Mouse (Mus musculus): ENCODE results near the gene Gprc5c. TPM values are rescaled to one million over a fixed set of nuclear protein-coding genes. Genes with fewer than 3 reads are reported as not detected.

Gene Gprc5c
- polyA plus RNA-seq, 1 experiment from 2014 or later = 4.4 TPM

GRCm38 (mm10) chr11:114869787-114870186 lies 18.8 kb downstream of the Gprc5c start:
- ATAC-seq (no peak), DNase-seq (ENCODE audit: low spot score) (no peak)
- Histone ChIP-seq H3K27ac (ENCODE audit: low read depth, low read length) (no peak overlapping the region), H3K27me3 (replicated peaks; ENCODE audit: control insufficient read depth, insufficient read depth, low read length) (no peaks in the 10 kb centered on the region), H3K4me3 (ENCODE audit: low read depth, low read length) (no peak overlapping the region), H3K9ac (ENCODE audit: low read length) (no peak overlapping the region), H3K4me1 (ENCODE audit: control insufficient read depth, insufficient read depth, low read length) (peaks cover 4% of the 10 kb centered on the region; the same call in 1 of the 2 replicates), H3K36me3 (ENCODE audit: control insufficient read depth, insufficient read depth, low read length) (no peaks in the 10 kb centered on the region), H3K4me2 (ENCODE audit: low read length) (no peak overlapping the region), H3K9me3 (replicated peaks; ENCODE audit: control insufficient read depth, low read length) (no peaks in the 10 kb centered on the region)
- 84% methylated on average over 1 of the region's 1 CpGs for WGBS

- Histone ChIP-seq H3K9me3 (replicated peaks; ENCODE audit: control insufficient read depth, low read length) (no peaks in the 10 kb centered on the region), H3K27ac (ENCODE audit: low read depth, low read length) (no peak overlapping the region), H3K4me2 (ENCODE audit: low read length) (no peak overlapping the region), H3K4me1 (ENCODE audit: control insufficient read depth, insufficient read depth, low read length) (peaks cover 4% of the 10 kb centered on the region; the same call in 1 of the 2 replicates), H3K9ac (ENCODE audit: low read length) (no peak overlapping the region), H3K36me3 (ENCODE audit: control insufficient read depth, insufficient read depth, low read length) (no peaks in the 10 kb centered on the region), H3K27me3 (replicated peaks; ENCODE audit: control insufficient read depth, insufficient read depth, low read length) (no peaks in the 10 kb centered on the region), H3K4me3 (ENCODE audit: low read depth, low read length) (no peak overlapping the region)
- DNase-seq (ENCODE audit: low spot score) (no peak), ATAC-seq (no peak)
- 83% methylated on average over 2 of the region's 2 CpGs for WGBS
Observed at GRCm38 (mm10) chr11:114871540-114871939, 20.6 kb downstream of the Gprc5c start.

- no peak overlapping the region for H3K4me2 ChIP-seq (ENCODE audit: low read length)
- no peaks in the 10 kb centered on the region for H3K9me3 ChIP-seq (replicated peaks; ENCODE audit: control insufficient read depth, low read length)
- H3K9ac ChIP-seq (ENCODE audit: low read length) = no peak overlapping the region
- H3K27me3 ChIP-seq (replicated peaks; ENCODE audit: control insufficient read depth, insufficient read depth, low read length) = no peaks in the 10 kb centered on the region
- H3K27ac ChIP-seq (ENCODE audit: low read depth, low read length) = no peak overlapping the region
- DNase-seq (ENCODE audit: low spot score) = no peak
- ATAC-seq = no peak
- 23% methylated on average over 6 of the region's 6 CpGs for WGBS
- H3K4me1 ChIP-seq (ENCODE audit: control insufficient read depth, insufficient read depth, low read length) = peaks cover 4% of the 10 kb centered on the region; the same call in 1 of the 2 replicates
- H3K36me3 ChIP-seq (ENCODE audit: control insufficient read depth, insufficient read depth, low read length) = no peaks in the 10 kb centered on the region
- H3K4me3 ChIP-seq (ENCODE audit: low read depth, low read length) = no peak overlapping the region
Observed at GRCm38 (mm10) chr11:114873022-114873817, 22.3 kb downstream of the Gprc5c start.

GRCm38 (mm10) chr11:114874226-114875145 lies 23.5 kb downstream of the Gprc5c start:
- Histone ChIP-seq H3K27ac (ENCODE audit: low read depth, low read length) (no peak overlapping the region), H3K4me1 (ENCODE audit: control insufficient read depth, insufficient read depth, low read length) (peaks cover 4% of the 10 kb centered on the region; the same call in 1 of the 2 replicates), H3K36me3 (ENCODE audit: control insufficient read depth, insufficient read depth, low read length) (no peaks in the 10 kb centered on the region), H3K4me3 (ENCODE audit: low read depth, low read length) (no peak overlapping the region), H3K4me2 (ENCODE audit: low read length) (no peak overlapping the region), H3K27me3 (replicated peaks; ENCODE audit: control insufficient read depth, insufficient read depth, low read length) (no peaks in the 10 kb centered on the region), H3K9me3 (replicated peaks; ENCODE audit: control insufficient read depth, low read length) (no peaks in the 10 kb centered on the region), H3K9ac (ENCODE audit: low read length) (no peak overlapping the region)
- no peak for ATAC-seq
- no peak for DNase-seq (ENCODE audit: low spot score)
- 61% methylated on average over 9 of the region's 9 CpGs for WGBS

- Histone ChIP-seq H3K4me3 (ENCODE audit: low read depth, low read length) (no peak overlapping the region), H3K27me3 (replicated peaks; ENCODE audit: control insufficient read depth, insufficient read depth, low read length) (no peaks in the 10 kb centered on the region), H3K9me3 (replicated peaks; ENCODE audit: control insufficient read depth, low read length) (no peaks in the 10 kb centered on the region), H3K36me3 (ENCODE audit: control insufficient read depth, insufficient read depth, low read length) (no peaks in the 10 kb centered on the region), H3K9ac (ENCODE audit: low read length) (no peak overlapping the region), H3K27ac (ENCODE audit: low read depth, low read length) (no peak overlapping the region), H3K4me1 (ENCODE audit: control insufficient read depth, insufficient read depth, low read length) (peaks cover 4% of the 10 kb centered on the region; the same call in 1 of the 2 replicates), H3K4me2 (ENCODE audit: low read length) (no peak overlapping the region)
- ATAC-seq = no peak
- DNase-seq (ENCODE audit: low spot score) = no peak
- WGBS = 24% methylated on average over 9 of the region's 9 CpGs
Observed at GRCm38 (mm10) chr11:114875301-114875801, 24.4 kb downstream of the Gprc5c start.

GRCm38 (mm10) chr11:114876176-114876575 lies 25.2 kb downstream of the Gprc5c start:
- Histone ChIP-seq H3K36me3 (ENCODE audit: control insufficient read depth, insufficient read depth, low read length) (no peaks in the 10 kb centered on the region), H3K4me2 (ENCODE audit: low read length) (no peak overlapping the region), H3K4me3 (ENCODE audit: low read depth, low read length) (no peak overlapping the region), H3K9me3 (replicated peaks; ENCODE audit: control insufficient read depth, low read length) (no peaks in the 10 kb centered on the region), H3K27me3 (replicated peaks; ENCODE audit: control insufficient read depth, insufficient read depth, low read length) (no peaks in the 10 kb centered on the region), H3K9ac (ENCODE audit: low read length) (no peak overlapping the region), H3K27ac (ENCODE audit: low read depth, low read length) (no peak overlapping the region), H3K4me1 (ENCODE audit: control insufficient read depth, insufficient read depth, low read length) (peaks cover 4% of the 10 kb centered on the region; the same call in 1 of the 2 replicates)
- no peak for ATAC-seq
- WGBS = 59% methylated on average over 7 of the region's 7 CpGs
- DNase-seq (ENCODE audit: low spot score) = no peak

- H3K4me3 ChIP-seq (ENCODE audit: low read depth, low read length) = no peak overlapping the region
- no peak overlapping the region for H3K4me2 ChIP-seq (ENCODE audit: low read length)
- H3K9me3 ChIP-seq (replicated peaks; ENCODE audit: control insufficient read depth, low read length) = no peaks in the 10 kb centered on the region
- ATAC-seq (no peak), DNase-seq (ENCODE audit: low spot score) (no peak)
- no peak overlapping the region for H3K9ac ChIP-seq (ENCODE audit: low read length)
- peaks cover 4% of the 10 kb centered on the region; the same call in 1 of the 2 replicates for H3K4me1 ChIP-seq (ENCODE audit: control insufficient read depth, insufficient read depth, low read length)
- no peak overlapping the region for H3K27ac ChIP-seq (ENCODE audit: low read depth, low read length)
- 14% methylated on average over 2 of the region's 2 CpGs for WGBS
- no peaks in the 10 kb centered on the region for H3K36me3 ChIP-seq (ENCODE audit: control insufficient read depth, insufficient read depth, low read length)
- no peaks in the 10 kb centered on the region for H3K27me3 ChIP-seq (replicated peaks; ENCODE audit: control insufficient read depth, insufficient read depth, low read length)
Observed at GRCm38 (mm10) chr11:114876621-114877020, 25.7 kb downstream of the Gprc5c start.

GRCm38 (mm10) chr11:114877145-114877544 lies 26.2 kb downstream of the Gprc5c start:
- Histone ChIP-seq H3K36me3 (ENCODE audit: control insufficient read depth, insufficient read depth, low read length) (no peaks in the 10 kb centered on the region), H3K4me3 (ENCODE audit: low read depth, low read length) (no peak overlapping the region), H3K27me3 (replicated peaks; ENCODE audit: control insufficient read depth, insufficient read depth, low read length) (no peaks in the 10 kb centered on the region), H3K9ac (ENCODE audit: low read length) (no peak overlapping the region), H3K4me1 (ENCODE audit: control insufficient read depth, insufficient read depth, low read length) (peaks cover 4% of the 10 kb centered on the region; the same call in 1 of the 2 replicates), H3K4me2 (ENCODE audit: low read length) (no peak overlapping the region), H3K9me3 (replicated peaks; ENCODE audit: control insufficient read depth, low read length) (no peaks in the 10 kb centered on the region), H3K27ac (ENCODE audit: low read depth, low read length) (no peak overlapping the region)
- 58% methylated on average over 3 of the region's 3 CpGs for WGBS
- DNase-seq (ENCODE audit: low spot score) (peak; percentile 60), ATAC-seq (no peak)
